Mouse (Mus musculus) erythroblast, adult 5-6 weeks (primary cell): ENCODE measurements around the gene Rnf4. TPM values are rescaled to one million over a fixed set of nuclear protein-coding genes. Genes with fewer than 3 reads are reported as not detected.

ENCODE experiments used
- ATAC-seq: replicated peaks from 2 replicates; pipeline ENCODE4 v1.8.0; 2016; ENCODE audit warnings: moderate number of reproducible peaks, mild to moderate bottlenecking, moderate TSS enrichment, inconsistent platforms; ENCODE audit not compliant: poor library complexity, low FRiP score, severe bottlenecking
- total RNA-seq, 2 experiments: library from RNA; stranded (forward) in 1 of 2; stranded (reverse) in 1 of 2; fragments of 150-400 nt in 1 of 2; fragments of 200-764, 138-1000 nt in 1 of 2; gene quantifications; 2 replicates each; pipeline versions ENCODE4 v1.2.3 to v1.2.4; 2015 to 2017; ENCODE audit warnings: low replicate concordance in 2 of 2

Gene Rnf4
- total RNA-seq, 2 experiments from 2014 or later, result 33.4 to 38.8 TPM

DNA sequence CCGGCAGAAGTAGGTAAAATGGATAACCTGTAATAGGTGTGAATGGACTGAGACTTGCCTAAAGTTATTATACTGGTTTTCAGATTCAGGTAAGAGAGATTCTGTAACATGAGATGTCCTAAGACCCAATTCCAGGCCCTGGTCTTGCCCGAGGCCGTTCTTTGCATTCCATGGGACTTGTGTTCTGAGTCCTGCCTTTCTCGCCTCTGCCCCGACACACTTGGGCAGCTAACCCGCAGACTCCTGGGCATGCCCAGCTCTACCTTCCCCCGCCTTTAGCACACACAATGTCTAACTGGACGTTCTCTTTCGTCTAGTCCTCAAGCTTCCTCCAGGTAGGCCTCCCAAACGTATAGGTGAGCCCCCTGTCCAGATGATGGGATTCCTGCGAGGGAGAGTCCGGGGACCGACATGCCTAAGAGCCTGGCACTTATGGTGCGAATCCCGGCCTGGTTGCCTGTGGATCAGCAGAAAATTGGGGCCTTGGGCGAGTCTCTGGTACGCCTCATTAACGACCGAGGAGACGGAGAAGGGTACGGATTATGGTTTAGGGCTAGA lies 471 bp upstream of the Rnf4 start:
- peak; percentile 77 for ATAC-seq

DNA sequence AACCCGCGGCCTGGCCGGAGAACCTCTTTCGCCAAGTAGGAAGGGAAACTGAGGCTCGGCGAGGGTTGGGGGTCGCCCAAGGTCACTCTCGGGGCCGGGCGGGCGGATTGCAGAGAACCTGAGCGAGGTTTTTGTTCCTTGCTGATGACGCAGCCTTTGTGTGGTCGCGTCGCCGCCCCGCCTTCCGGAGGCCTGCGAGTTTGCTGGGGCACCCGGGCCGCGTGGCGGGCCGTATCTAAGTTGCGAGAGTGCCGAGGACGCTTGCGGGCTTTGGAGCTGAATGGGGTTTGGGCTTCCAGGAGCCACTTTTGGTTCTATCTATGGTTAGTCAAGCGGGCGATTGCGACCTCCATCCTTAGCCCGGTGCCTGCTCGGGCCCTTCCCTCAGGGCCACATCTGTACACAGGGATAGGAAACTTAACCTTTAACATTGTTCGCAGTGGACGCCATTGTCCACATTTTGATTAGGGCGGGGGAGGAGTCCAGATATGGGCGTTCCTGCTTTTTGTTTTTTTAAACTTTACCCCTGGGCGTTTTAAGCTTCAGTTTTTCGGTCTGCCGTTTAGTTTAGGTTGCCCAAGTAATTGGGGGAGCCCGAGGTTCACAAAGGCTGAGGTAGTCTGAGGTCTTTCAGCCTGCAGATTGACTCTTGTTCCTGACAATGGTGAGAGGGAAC lies 824 bp downstream of the Rnf4 start:
- ATAC-seq, result peak; percentile 61

DNA sequence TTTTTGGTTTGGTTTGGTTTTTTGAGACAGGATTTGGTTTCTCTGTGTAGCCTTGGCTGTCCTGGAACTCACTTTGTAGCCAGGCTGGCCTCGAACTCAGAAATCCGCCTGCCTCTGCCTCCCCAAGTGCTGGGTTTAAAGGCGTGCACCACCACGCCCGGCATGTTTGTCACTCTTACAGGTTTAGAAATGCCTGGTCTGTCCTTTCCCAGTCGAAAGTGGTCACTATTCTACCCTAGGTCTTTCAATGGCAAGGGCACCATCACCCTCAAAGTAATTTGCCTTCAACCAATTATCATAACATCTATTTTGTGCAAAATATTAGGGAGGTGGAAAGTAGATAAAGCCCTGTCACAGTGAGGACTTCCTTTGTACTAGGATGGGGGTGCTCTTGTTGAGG lies 4.2 kb downstream of the Rnf4 start:
- no peak for ATAC-seq

DNA sequence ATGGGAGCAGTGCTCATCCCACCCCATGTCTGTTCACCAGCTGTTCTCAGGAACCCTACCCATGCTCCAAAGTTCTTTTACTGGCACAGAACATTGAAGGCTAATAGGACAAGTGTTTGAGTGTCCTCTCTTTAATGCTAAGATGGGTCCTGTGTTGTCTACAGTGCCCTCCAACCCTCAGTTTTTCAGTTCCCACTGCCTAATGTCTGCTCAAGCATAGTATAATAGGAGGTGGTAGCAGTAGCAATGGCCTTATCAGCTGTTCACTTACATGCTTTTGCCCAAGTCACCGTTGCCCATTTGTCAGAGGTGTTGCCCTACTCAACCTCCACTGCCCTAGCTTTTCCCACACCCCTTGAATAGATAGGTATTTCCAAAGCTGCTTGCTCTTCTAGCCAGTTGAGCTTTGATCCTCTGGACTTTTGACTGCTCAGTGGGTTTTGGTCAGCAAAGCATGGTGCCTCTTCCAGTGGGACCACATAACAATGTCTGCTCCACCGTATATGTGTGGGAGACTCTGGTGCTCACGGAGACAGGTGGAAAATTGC lies 16.1 kb downstream of the Rnf4 start:
- peak; percentile 61 for ATAC-seq

DNA sequence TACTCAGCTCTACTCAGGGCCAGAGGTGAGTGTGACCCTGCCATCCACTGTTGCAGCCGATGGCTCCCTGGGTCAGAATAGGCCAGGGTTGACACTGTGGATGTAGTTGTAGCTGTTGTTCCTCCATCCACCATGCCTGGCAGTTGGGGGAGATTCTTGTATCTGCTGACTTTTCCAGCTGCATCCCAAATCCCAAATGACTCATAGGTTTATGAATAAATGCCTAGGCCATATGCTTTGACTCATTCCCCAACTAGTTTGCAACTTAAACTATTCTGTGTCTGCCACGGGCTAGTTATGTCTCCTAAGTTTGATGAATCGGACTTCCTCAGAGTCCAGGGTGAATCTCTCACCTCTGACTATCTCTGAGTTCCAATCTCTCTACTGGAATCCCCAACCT lies 24.2 kb downstream of the Rnf4 start:
- no peak for ATAC-seq

DNA sequence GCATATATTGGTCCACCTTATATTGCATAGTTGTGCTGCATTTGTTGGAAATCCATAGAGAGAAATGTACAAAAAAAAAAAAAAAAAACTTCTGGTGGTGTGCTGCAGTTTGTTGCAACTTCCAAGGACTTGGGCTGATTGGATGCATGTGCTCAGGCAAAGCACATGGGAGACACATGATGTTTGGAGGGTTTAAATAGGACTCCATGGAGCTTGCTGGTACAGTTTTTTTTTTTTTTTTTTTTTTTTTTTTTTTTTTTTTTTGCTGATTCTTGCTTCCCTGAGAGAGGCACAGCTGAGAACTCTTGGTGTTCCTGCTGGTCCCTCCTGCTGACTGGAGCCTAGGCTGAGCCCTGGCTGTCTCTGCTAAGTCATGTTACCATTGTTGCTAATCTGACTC lies 27.0 kb downstream of the Rnf4 start:
- ATAC-seq, result no peak

DNA sequence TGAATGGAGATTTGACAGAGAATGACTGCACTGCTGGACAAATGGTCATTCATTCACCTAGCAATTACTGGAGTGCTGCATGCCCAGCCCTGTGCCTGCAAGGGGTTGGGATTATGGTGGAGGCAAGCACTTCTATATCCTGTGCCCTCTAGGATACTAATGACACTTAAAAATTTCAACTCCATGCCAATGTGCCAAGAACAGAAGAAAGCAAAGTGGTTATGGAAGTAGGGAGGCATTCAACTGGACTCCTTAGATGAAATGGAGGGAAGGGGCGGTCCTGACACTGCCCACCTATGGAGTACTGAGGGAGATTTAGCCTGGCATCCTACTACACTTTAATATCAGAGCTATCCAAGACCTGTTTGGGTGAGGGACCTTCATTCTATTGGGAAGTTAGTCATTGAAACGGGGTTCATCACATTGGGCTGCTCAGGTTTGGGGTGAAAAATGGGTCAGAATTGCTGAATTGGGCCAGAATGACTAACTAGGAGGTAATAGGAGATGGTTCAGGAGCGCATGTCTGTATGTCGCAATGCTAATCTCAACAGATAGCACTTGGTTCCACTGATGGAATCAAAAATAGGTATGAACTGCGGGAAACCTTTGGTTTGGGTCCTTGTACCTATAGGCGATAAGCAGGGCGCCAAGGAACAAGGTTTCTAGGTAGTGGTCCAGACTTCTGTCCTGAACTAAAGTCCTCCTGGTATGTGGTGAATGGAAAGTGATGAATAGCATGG lies 32.6 kb downstream of the Rnf4 start:
- no peak for ATAC-seq

DNA sequence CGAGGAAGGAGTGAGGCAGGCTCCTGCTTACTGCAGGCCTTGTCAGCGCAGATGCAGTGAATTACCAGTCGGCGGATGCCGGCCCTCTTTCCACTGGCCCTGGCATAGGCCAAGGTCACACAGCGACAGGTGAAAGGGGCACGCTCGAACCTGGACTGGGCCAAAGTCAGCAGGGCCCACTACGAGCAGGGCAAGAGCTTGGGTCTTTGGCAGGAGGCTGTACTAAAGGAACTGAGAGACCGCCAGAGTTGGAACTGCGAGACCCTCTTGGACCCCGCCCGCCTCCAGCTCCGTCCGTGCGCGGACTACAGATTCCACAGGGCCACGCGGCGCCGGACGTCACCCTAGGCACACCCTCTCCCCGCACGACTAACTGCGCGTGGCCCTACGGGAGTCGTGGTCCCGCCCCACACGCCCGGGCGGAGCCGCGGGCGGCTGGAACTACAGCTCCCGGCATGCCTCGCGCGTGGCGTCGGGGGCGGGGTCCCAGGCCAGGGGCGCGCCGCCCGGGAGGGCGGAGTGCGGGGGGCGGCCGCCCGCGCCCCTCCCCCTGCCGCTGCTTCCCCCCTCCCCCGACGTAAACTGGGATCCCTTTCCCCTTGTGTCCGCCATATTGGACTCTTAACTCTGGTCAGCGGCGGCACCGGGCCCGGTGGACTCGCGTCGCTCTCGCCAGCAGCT lies 33.4 kb downstream of the Rnf4 start, which contains the start of gene Fam193a:
TSS of gene Fam193a (plus strand) at position 593 of the 681 bp plus-strand sequence.
- peak; percentile 98 for ATAC-seq

DNA sequence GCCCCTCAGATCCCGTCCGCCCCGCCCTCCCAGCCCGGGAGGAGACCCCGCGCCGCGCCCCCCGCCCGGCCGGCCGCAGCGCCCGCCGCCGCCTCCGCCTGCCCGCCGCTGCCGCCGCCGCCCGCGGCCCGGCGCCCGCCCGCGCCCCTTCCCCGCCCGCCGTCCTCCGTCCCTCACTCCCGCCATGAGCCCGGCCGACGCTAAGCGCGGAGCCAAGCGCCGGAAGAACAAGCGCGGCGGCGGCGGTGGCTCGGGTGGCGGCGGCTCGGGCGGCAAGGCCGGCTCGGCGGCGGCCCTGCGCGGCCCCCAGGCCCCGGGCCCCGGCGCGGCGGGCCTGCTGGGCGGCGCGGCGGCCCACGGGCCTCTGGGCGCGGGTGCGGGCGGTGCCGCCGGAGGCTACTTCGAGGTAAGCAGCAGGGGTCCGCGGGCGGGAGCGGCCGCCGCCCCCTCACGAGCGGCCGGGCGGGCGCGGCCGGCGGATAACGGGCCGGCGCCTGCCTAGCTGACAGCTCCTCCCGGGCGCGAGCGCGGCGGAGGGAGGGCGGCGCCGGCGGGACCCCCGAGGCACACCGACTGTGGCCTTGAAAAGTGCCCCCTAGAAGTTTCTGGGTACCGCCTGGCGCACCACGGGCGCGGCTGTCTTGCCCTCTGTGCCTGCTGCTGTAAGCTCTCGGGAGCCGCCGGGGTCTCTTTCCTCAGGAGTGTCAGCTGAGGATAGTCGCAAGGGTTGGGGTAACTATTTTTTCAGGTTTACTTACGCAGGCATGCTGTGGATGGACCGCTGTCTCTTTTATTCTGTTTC lies 34.1 kb downstream of the Rnf4 start:
- peak; percentile 22; the same call in 1 of the 2 replicates for ATAC-seq

DNA sequence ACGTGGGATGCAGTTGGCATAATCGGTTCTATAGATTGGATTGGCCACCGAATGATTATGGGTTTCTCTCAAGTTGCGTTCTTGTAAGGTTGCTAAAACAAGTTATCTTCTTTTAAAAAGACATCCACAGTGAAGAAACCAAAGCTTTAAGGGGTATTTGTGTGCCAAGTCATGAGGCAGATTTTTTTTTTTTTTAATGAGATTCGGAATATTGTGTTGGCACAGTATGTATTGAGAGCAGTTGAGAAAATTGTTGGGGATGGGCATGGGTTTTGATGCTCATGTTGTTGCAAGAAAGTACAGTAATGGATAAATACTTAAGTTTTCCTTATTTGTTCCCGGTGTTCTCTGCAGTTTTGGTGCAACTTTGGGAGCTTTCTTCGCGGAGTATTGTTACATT lies 34.8 kb downstream of the Rnf4 start:
- no peak for ATAC-seq

DNA sequence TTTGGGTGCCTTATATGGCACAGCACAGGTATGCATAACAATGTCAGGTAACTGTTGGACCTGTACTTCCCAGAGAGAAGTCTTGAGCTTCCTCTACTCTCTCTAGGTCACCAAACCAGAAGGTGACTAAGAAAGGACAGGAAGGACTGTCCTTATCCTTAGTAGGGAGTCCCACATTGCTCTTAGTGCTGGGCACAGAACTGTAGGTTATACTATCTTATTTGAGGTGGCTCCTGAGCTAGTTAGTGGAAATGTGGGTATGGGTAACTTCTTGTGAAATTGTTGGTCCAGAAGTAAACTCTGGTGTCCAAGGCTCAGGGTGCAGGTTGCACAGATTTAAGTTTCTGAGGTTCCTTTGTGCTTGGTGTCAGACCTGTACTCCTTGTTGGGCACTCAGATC lies 36.1 kb downstream of the Rnf4 start:
- no peak for ATAC-seq

DNA sequence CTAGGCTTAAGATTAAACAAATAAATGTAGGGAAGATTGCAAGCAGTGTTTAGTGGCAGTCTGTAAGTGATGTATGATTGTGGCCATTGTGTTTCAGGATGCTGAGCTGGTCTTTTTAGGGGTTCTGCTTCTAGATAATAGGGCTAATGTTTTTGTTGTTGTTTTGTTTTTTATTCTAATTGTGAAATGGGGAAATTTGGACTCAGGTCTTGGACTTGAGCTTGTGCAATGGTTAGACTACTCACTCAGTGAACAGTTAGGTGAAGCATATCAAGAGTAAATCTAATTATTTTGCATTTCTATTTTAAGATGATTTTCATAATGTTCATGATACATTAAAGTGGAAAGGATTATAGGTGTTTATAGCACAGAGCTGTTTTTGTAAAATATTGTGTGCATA lies 36.5 kb downstream of the Rnf4 start:
- ATAC-seq, result no peak

DNA sequence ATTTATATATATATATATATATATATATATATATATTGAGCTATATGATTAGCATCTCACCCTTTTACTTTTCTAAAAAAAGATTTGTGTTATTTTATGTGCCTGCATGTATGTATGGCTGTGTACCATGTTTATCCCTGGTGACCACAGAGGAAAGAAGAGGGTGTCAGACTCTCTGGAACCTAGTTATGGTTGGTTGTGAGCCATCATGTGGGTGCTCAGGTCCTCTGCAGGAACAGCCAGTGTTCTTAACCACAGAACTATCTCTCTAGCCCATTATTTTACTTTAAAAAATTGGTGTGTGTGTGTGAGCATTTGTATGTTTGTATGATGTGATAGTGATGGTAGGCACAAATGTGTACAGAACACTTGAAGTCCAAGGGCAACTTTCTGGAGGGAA lies 42.7 kb downstream of the Rnf4 start:
- ATAC-seq, result no peak

DNA sequence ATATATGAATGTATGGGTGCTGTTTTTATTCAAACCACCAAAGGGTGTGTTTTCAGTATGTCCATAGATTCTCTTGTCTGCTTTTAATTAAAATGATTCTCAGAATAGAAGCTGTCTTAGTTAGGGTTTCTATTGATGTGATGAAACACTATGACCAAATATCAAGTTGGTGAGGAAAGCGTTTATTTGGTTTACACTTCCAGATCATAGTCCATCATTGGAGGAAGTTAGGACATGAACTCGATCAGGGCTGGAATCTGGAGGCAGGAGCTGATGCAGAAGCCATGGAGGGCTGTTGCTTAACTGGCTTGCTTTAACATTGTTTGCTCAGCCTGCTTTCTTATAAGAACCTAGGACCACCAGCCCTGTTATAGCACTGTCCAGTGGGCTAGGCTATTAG lies 45.6 kb downstream of the Rnf4 start:
- no peak for ATAC-seq

DNA sequence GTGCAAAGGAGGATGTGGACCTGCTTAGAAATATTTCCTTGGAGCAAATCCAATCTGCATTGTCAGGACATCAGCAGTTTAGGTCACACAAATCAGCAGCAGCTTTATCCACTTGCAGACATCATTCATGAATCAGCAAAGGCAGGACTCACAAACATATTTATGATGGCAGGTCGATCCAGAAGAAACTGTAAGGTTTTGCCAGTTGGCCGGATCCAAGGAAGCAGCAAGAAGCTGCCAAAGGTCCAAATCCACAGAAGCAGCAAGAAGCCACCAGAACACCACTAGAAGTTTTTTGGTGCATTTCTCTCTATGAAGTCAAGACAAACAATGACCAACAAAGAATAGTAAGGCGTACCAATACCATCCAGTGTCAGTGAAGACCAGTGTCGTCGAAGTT lies 49.5 kb downstream of the Rnf4 start:
- no peak for ATAC-seq

DNA sequence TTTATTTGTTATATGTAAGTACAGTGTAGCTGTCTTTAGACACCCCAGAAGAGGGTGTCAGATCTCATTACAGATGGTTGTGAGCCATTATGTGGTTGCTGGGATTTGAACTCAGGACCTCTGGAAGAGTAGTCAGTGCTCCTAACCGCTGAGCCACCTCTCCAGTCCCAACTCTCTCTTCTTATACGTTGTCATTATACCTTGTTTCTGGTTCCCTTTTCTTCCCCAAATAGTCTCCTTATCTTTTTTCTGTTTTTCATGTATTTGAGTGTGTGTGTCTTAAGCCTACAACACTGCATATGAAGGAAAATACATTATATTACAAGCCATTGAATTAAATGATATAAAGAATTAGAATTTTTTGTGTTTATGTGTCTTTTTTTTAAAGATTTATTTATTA lies 50.7 kb downstream of the Rnf4 start:
- no peak for ATAC-seq

DNA sequence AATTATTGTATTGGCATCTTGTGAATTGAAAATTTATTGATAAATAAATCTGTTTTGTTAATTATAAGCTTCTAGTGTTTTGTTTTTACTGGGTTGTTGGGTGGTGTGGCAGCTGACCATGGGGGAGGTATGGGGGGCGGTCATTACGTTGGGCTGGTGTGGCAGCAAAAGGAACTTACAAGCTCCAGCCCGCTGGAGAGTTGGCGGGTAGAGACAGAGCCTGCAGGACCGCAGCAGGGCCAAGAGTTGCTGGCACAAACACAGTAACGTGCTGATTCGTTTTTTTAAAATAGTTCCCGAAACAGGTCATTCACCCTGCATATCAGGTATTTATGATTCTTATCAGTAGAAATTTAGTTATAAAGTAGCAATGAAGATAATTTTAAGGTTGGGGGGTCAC lies 57.2 kb downstream of the Rnf4 start:
- ATAC-seq, result no peak

DNA sequence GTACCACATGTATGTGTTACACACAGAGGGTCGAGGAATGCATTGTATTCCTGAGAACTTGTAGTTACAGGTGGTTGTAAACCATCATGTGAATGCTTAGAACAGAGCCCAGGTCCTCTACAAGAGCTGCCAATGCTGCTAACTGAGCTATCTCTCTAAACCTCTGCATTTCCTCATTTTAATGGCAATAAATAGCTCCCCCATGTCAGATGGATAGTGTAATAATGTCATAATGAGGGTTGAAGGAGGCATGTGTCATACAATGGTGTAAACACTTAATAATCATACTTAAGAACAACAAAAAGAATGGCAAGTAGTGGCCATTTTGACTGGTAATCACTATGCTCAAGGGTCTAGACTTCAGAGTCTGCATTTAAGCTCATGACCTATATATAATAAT lies 59.3 kb downstream of the Rnf4 start:
- ATAC-seq, result no peak

DNA sequence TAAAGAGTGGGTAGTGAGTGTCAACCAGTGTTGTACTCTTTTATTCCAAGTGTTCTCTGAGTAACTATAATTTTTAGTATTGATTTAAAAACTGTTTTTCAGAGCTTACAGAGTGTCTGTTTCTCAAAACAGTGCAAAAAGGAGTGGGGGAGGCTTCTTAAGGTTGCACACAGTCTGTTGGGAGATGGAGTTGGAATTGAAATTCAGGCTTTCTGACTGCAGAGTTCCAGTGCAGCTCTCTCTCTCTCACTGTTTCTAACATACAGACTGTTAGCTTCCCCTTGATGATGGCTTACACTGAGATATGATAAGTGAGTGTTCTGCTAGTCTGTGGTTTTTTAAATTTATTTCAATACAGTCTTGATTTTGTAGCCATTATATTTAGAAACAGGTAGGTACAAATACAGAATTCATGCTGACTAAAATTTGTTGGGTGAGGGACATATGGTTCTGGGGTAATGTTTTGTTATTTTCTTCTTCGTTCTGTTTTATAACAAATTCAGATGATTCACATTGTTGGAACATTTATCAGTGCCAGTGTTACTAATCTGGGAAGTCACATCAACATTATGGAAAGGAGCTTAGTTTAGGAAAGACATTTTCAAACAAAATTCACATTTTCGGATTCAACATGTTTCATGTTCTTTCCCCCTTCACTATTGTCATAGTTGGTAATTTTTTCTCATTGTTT lies 59.9 kb downstream of the Rnf4 start:
- ATAC-seq, result no peak
